Mouse (Mus musculus): ENCODE measurements around the gene Vipr2. TPM values are rescaled to one million over a fixed set of nuclear protein-coding genes. Genes with fewer than 3 reads are reported as not detected.

Vipr2 gene
- polyA plus RNA-seq, 1 experiment: 0.11 TPM

DNA sequence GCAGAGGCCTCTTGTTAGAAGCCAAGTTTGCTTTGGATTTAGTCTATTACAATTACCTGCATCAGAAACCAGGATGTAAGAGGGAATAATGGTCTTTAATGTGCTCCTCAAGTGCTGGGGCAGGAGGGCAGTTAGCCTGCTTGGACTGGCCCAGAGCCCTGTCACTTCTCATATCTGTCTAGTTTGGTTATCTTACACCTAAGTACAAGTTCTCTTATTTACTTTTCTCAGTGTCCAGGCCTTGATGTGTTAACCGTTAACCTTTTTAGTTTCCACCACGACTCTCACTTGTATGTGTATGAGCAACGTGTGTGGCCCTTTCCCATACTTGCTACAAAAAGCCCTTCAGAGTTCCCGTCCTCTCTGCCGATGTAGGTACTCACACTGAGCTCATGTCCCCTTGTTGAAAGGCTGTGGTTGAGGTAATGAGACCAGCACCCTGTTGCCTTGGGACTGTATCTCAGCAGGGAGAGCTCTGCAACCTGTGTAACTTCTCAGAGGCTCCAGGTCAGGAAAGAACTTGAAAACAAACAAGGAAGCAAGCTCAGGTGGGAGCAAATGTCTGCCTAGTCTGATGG is 39.9 kb downstream of the Vipr2 start:
- no peaks in the 10 kb centered on the region for H3K79me3 ChIP-seq (ENCODE audit: low read depth)
- no peak overlapping the region for H3ac ChIP-seq (ENCODE audit: control insufficient read depth, insufficient read length, low read depth)
- no peak overlapping the region for H3K4me3 ChIP-seq (ENCODE audit: insufficient read depth, poor library complexity, severe bottlenecking)
- TF ChIP-seq CEBPB (IDR thresholded peaks at IDR 0.05; ENCODE audit: low read depth) (no peak), MAX (IDR thresholded peaks at IDR 0.05) (no peak), MYOG (IDR thresholded peaks at IDR 0.05; ENCODE audit: control insufficient read depth, extremely low read depth, insufficient read length) (no peak), MYOD1 (IDR thresholded peaks at IDR 0.05; ENCODE audit: control insufficient read depth, insufficient read length, low read depth) (no peak), USF1 (IDR thresholded peaks at IDR 0.05; ENCODE audit: low read depth) (no peak), CTCF (IDR thresholded peaks at IDR 0.05; ENCODE audit: control insufficient read depth, insufficient read depth, insufficient read length) (no peak), FOSL1 (IDR thresholded peaks at IDR 0.05; ENCODE audit: insufficient read depth, low read length, poor library complexity, severe bottlenecking) (no peak)
- H3K79me2 ChIP-seq (ENCODE audit: control insufficient read depth, insufficient read depth): no peaks in the 10 kb centered on the region
- no peaks in the 10 kb centered on the region for H3K36me3 ChIP-seq (ENCODE audit: control insufficient read depth, insufficient read depth)
- H3K27me3 ChIP-seq (ENCODE audit: control insufficient read depth, insufficient read depth, insufficient read length): no peaks in the 10 kb centered on the region

DNA sequence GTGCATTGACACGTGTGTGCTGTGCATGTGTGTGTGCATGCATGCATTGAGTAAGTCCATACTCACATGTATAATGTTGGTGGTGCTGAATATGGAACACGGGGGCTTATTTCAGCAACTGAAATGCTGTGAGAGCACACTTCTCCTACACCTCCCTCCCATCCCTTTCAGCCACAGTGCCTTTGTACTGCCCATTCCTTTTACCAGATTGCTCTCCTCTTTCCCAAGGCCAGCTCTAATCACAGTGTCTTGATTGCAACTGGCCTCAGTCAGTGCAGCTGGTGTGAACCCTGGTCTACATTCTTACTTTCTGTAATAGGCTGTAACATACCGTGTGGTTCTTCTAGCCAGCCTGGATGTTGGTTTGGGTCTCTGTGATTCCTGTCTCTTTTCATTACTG is 41.5 kb downstream of the Vipr2 start:
- H3K27me3 ChIP-seq (ENCODE audit: control insufficient read depth, insufficient read depth, insufficient read length): no peaks in the 10 kb centered on the region
- TF ChIP-seq CEBPB (IDR thresholded peaks at IDR 0.05; ENCODE audit: low read depth) (no peak), USF1 (IDR thresholded peaks at IDR 0.05; ENCODE audit: low read depth) (no peak), MAX (IDR thresholded peaks at IDR 0.05) (no peak)

DNA sequence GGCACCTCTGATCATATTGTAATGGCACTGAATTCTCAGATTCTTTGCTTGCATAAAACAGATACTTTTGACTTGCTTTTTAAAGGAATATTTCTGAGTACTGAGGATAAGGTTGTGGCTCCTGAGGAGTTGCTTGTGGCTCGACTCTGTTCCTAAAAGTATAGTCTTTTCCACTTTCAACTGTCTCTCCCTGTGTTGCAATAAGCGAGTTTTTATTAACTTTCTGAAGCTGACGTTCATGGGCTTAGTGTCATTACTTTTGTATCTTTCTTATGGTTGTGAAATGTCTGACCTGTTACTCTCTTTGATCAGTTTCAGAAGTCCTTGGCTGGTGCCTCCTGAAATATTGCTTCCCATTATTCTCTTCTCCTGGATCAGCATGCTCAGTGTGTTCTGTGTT is 46.3 kb downstream of the Vipr2 start:
- Histone ChIP-seq H3K36me3 (ENCODE audit: control insufficient read depth, insufficient read depth) (no peaks in the 10 kb centered on the region), H3K79me2 (ENCODE audit: control insufficient read depth, insufficient read depth) (no peaks in the 10 kb centered on the region), H3K4me3 (ENCODE audit: insufficient read depth, poor library complexity, severe bottlenecking) (no peak overlapping the region), H3ac (ENCODE audit: control insufficient read depth, insufficient read length, low read depth) (no peak overlapping the region), H3K79me3 (ENCODE audit: low read depth) (no peaks in the 10 kb centered on the region), H3K27me3 (ENCODE audit: control insufficient read depth, insufficient read depth, insufficient read length) (no peaks in the 10 kb centered on the region)
- TF ChIP-seq MYOD1 (IDR thresholded peaks at IDR 0.05; ENCODE audit: control insufficient read depth, insufficient read length, low read depth): no peak
- TF ChIP-seq FOSL1 (IDR thresholded peaks at IDR 0.05; ENCODE audit: insufficient read depth, low read length, poor library complexity, severe bottlenecking): no peak
- TF ChIP-seq CTCF (IDR thresholded peaks at IDR 0.05; ENCODE audit: control insufficient read depth, insufficient read depth, insufficient read length): no peak
- no peak for TF ChIP-seq CEBPB (IDR thresholded peaks at IDR 0.05; ENCODE audit: low read depth)

More for the DNA sequence above, 41.5 kb downstream of the Vipr2 start:
- Histone ChIP-seq H3ac (ENCODE audit: control insufficient read depth, insufficient read length, low read depth) (no peak overlapping the region), H3K4me3 (ENCODE audit: insufficient read depth, poor library complexity, severe bottlenecking) (no peak overlapping the region), H3K79me3 (ENCODE audit: low read depth) (no peaks in the 10 kb centered on the region), H3K79me2 (ENCODE audit: control insufficient read depth, insufficient read depth) (no peaks in the 10 kb centered on the region), H3K36me3 (ENCODE audit: control insufficient read depth, insufficient read depth) (no peaks in the 10 kb centered on the region)

DNA sequence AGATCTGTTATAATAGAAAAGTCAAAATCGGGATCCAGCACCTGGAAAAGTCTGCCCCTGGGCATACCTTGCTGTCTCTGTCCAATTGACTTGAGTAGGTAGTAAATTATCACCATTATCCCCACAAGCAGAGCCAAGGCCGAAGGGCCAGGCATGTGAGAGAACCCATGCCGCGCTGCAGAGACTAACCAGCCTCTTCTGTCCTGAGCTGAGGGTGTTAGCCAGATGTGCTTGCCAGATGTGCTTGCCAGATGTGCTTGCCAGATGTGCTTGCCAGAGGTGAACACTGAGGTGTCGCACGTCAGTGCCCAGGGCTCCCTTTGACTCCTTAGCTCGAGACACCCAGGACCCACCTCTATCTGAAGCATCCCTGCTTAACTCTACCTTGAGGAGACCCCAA is 53.4 kb downstream of the Vipr2 start:
- H3K79me3 ChIP-seq (ENCODE audit: low read depth): no peaks in the 10 kb centered on the region
- TF ChIP-seq MYOD1 (IDR thresholded peaks at IDR 0.05; ENCODE audit: control insufficient read depth, insufficient read length, low read depth) (no peak), USF1 (IDR thresholded peaks at IDR 0.05; ENCODE audit: low read depth) (no peak), CTCF (IDR thresholded peaks at IDR 0.05; ENCODE audit: control insufficient read depth, insufficient read depth, insufficient read length) (no peak), MAX (IDR thresholded peaks at IDR 0.05) (no peak), FOSL1 (IDR thresholded peaks at IDR 0.05; ENCODE audit: insufficient read depth, low read length, poor library complexity, severe bottlenecking) (no peak), CEBPB (IDR thresholded peaks at IDR 0.05; ENCODE audit: low read depth) (no peak), MYOG (IDR thresholded peaks at IDR 0.05; ENCODE audit: control insufficient read depth, extremely low read depth, insufficient read length) (no peak)
- H3K4me3 ChIP-seq (ENCODE audit: insufficient read depth, poor library complexity, severe bottlenecking): no peak overlapping the region
- no peaks in the 10 kb centered on the region for H3K79me2 ChIP-seq (ENCODE audit: control insufficient read depth, insufficient read depth)
- no peaks in the 10 kb centered on the region for H3K36me3 ChIP-seq (ENCODE audit: control insufficient read depth, insufficient read depth)
- H3K27me3 ChIP-seq (ENCODE audit: control insufficient read depth, insufficient read depth, insufficient read length): no peaks in the 10 kb centered on the region
- H3ac ChIP-seq (ENCODE audit: control insufficient read depth, insufficient read length, low read depth): no peak overlapping the region

DNA sequence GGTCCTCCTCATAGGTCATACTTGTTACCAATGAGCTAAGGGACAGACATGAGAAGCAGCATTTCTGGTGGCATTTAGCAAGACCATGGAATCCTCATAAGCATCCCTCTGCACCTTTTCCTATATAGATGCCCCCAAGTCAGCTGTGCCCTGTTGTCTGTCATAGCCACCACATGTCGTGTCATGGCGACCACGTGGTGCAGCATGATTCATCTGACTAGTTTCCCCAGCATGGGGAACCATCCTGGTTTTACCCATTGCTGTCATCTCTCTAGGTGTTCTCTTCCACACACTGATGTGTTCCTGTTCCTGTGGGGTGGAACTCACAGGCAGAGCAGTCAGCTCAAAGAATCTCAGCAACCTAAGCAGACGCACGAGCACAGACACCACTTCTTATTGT is 55.4 kb downstream of the Vipr2 start:
- H3K27me3 ChIP-seq (ENCODE audit: control insufficient read depth, insufficient read depth, insufficient read length): no peaks in the 10 kb centered on the region
- H3K36me3 ChIP-seq (ENCODE audit: control insufficient read depth, insufficient read depth): no peaks in the 10 kb centered on the region
- H3K79me3 ChIP-seq (ENCODE audit: low read depth): no peaks in the 10 kb centered on the region
- no peak overlapping the region for H3K4me3 ChIP-seq (ENCODE audit: insufficient read depth, poor library complexity, severe bottlenecking)
- H3ac ChIP-seq (ENCODE audit: control insufficient read depth, insufficient read length, low read depth): no peak overlapping the region
- no peak for TF ChIP-seq CTCF (IDR thresholded peaks at IDR 0.05; ENCODE audit: control insufficient read depth, insufficient read depth, insufficient read length)
- TF ChIP-seq USF1 (IDR thresholded peaks at IDR 0.05; ENCODE audit: low read depth): no peak
- no peak for TF ChIP-seq MYOD1 (IDR thresholded peaks at IDR 0.05; ENCODE audit: control insufficient read depth, insufficient read length, low read depth)
- TF ChIP-seq MAX (IDR thresholded peaks at IDR 0.05): no peak
- TF ChIP-seq FOSL1 (IDR thresholded peaks at IDR 0.05; ENCODE audit: insufficient read depth, low read length, poor library complexity, severe bottlenecking): no peak
- TF ChIP-seq CEBPB (IDR thresholded peaks at IDR 0.05; ENCODE audit: low read depth): no peak
- TF ChIP-seq MYOG (IDR thresholded peaks at IDR 0.05; ENCODE audit: control insufficient read depth, extremely low read depth, insufficient read length): no peak
- H3K79me2 ChIP-seq (ENCODE audit: control insufficient read depth, insufficient read depth): no peaks in the 10 kb centered on the region

DNA sequence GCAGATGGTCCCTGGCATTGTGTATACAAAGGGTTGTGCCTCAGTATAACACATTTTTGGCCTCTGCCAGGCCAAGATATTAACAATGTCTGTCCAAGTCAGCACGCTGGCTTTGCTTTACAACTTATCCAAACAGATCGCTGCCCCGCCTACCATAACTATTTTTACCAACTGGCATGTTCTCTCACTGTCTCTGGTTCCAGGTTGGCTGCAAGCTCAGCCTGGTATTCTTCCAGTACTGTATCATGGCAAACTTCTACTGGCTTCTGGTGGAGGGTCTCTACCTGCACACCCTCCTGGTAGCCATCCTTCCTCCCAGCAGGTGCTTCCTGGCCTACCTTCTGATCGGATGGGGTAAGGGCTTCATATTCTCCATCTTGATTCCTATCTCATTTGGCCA is 58.4 kb downstream of the Vipr2 start:
- H3K4me3 ChIP-seq (ENCODE audit: insufficient read depth, poor library complexity, severe bottlenecking): no peak overlapping the region
- TF ChIP-seq MYOG (IDR thresholded peaks at IDR 0.05; ENCODE audit: control insufficient read depth, extremely low read depth, insufficient read length) (no peak), MYOD1 (IDR thresholded peaks at IDR 0.05; ENCODE audit: control insufficient read depth, insufficient read length, low read depth) (no peak), MAX (IDR thresholded peaks at IDR 0.05) (no peak), USF1 (IDR thresholded peaks at IDR 0.05; ENCODE audit: low read depth) (no peak), CTCF (IDR thresholded peaks at IDR 0.05; ENCODE audit: control insufficient read depth, insufficient read depth, insufficient read length) (no peak), CEBPB (IDR thresholded peaks at IDR 0.05; ENCODE audit: low read depth) (no peak), FOSL1 (IDR thresholded peaks at IDR 0.05; ENCODE audit: insufficient read depth, low read length, poor library complexity, severe bottlenecking) (no peak)
- H3K36me3 ChIP-seq (ENCODE audit: control insufficient read depth, insufficient read depth): no peaks in the 10 kb centered on the region
- H3ac ChIP-seq (ENCODE audit: control insufficient read depth, insufficient read length, low read depth): no peak overlapping the region
- H3K79me2 ChIP-seq (ENCODE audit: control insufficient read depth, insufficient read depth): no peaks in the 10 kb centered on the region
- no peaks in the 10 kb centered on the region for H3K27me3 ChIP-seq (ENCODE audit: control insufficient read depth, insufficient read depth, insufficient read length)
- H3K79me3 ChIP-seq (ENCODE audit: low read depth): no peaks in the 10 kb centered on the region

Measured in C2C12 (cell line).